Mouse (Mus musculus): ENCODE measurements around the gene Sec1. TPM values are rescaled to one million over a fixed set of nuclear protein-coding genes. Genes with fewer than 3 reads are reported as not detected.

The Sec1 gene
- 0.73 and 0.98 TPM in 2 replicates for polyA plus RNA-seq (2012; rRNA removed)

GRCm38 (mm10) chr7:45693921-45694591, at the start of gene Sec1:
TSS of gene Sec1 (minus strand) at chr7:45694402.

GRCm38 (mm10) chr7:45725713-45726112, 31.5 kb upstream of the Sec1 start, which contains the start of gene Spaca4:
TSS of gene Spaca4 (minus strand) at chr7:45725813.

GRCm38 (mm10) chr7:45720413-45721233, 26.4 kb upstream of the Sec1 start, which contains the start of gene Fam83e:
TSS of gene Fam83e (plus strand) at chr7:45721212.

GRCm38 (mm10) chr7:45717918-45718297, 23.7 kb upstream of the Sec1 start, which contains the start of gene Sphk2:
TSS of gene Sphk2 (minus strand) at chr7:45718002.

GRCm38 (mm10) chr7:45715090-45715708, 21.0 kb upstream of the Sec1 start, which contains the start of gene Rpl18:
TSS of gene Rpl18 (plus strand) at chr7:45715457.

GRCm38 (mm10) chr7:45704730-45705442, 10.7 kb upstream of the Sec1 start, which contains the start of gene Dbp:
TSS of gene Dbp (plus strand) at chr7:45705088.

GRCm38 (mm10) chr7:45699523-45700141, 5.4 kb upstream of the Sec1 start, which contains the start of gene Car11:
TSS of gene Car11 (plus strand) at chr7:45699843.

GRCm38 (mm10) chr7:45683396-45684050, 10.7 kb downstream of the Sec1 start, which contains the start of gene Ntn5:
TSS of gene Ntn5 (plus strand) at chr7:45684022.

GRCm38 (mm10) chr7:45666161-45666560, 28.0 kb downstream of the Sec1 start, which contains the start of gene Fut2:
TSS of gene Fut2 (minus strand) at chr7:45666394.

GRCm38 (mm10) chr7:45639561-45640027, 54.6 kb downstream of the Sec1 start, which contains the start of gene Mamstr:
TSS of gene Mamstr (plus strand) at chr7:45639977.

Other genes with a start within 250 kb of the Sec1 start
- gene Ftl1, start 234.5 kb downstream of the Sec1 start, polyA plus RNA-seq (2012; rRNA removed), result 3,494 and 4,463 TPM in 2 replicates
- gene Bax, start 227.5 kb downstream of the Sec1 start, polyA plus RNA-seq (2012; rRNA removed), result 193 and 194 TPM in 2 replicates
- gene Tulp2, start 212.5 kb downstream of the Sec1 start, polyA plus RNA-seq (2012; rRNA removed), result 33.8 and 34.3 TPM in 2 replicates
- not detected in 2 replicates for gene Gm45808, start 207.6 kb downstream of the Sec1 start, polyA plus RNA-seq (2012; rRNA removed)
- gene Dhdh, start 205.6 kb downstream of the Sec1 start, polyA plus RNA-seq (2012; rRNA removed), result 5.4 and 8.6 TPM in 2 replicates
- 409 and 461 TPM in 2 replicates for gene Nucb1, start 184.0 kb downstream of the Sec1 start, polyA plus RNA-seq (2012; rRNA removed)
- gene Ppp1r15a, start 168.1 kb downstream of the Sec1 start, polyA plus RNA-seq (2012; rRNA removed), result 57.1 and 60.9 TPM in 2 replicates
- 29.4 and 35.1 TPM in 2 replicates for gene Plekha4, start 168.1 kb downstream of the Sec1 start, polyA plus RNA-seq (2012; rRNA removed)
- 1.4 and 3.4 TPM in 2 replicates for gene Hsd17b14, start 139.5 kb downstream of the Sec1 start, polyA plus RNA-seq (2012; rRNA removed)
- gene Bcat2, start 124.2 kb downstream of the Sec1 start, polyA plus RNA-seq (2012; rRNA removed), result 129 and 164 TPM in 2 replicates
- gene Fgf21, start 78.9 kb downstream of the Sec1 start, polyA plus RNA-seq (2012; rRNA removed), result 0.21 and 0.23 TPM in 2 replicates
- gene Fut1, start 77.1 kb downstream of the Sec1 start, polyA plus RNA-seq (2012; rRNA removed), result 0.13 and 0.14 TPM in 2 replicates
- gene Izumo1, start 72.6 kb downstream of the Sec1 start, polyA plus RNA-seq (2012; rRNA removed), result 0.38 and 0.40 TPM in 2 replicates
- 34.6 and 43.6 TPM in 2 replicates for gene Rasip1, start 66.9 kb downstream of the Sec1 start, polyA plus RNA-seq (2012; rRNA removed)
- gene Mamstr, start 54.4 kb downstream of the Sec1 start, polyA plus RNA-seq (2012; rRNA removed), result 9.0 and 9.6 TPM in 2 replicates
- 8.6 and 9.1 TPM in 2 replicates for gene Fut2, start 28.0 kb downstream of the Sec1 start, polyA plus RNA-seq (2012; rRNA removed)
- gene Ntn5, start 10.4 kb downstream of the Sec1 start, polyA plus RNA-seq (2012; rRNA removed), result 1.6 and 2.1 TPM in 2 replicates
- 18.0 and 20.0 TPM in 2 replicates for gene Car11, start 5.4 kb upstream of the Sec1 start, polyA plus RNA-seq (2012; rRNA removed)
- 92.6 and 115 TPM in 2 replicates for gene Dbp, start 10.7 kb upstream of the Sec1 start, polyA plus RNA-seq (2012; rRNA removed)
- gene Rpl18, start 21.1 kb upstream of the Sec1 start, polyA plus RNA-seq (2012; rRNA removed), result 1,751 and 1,782 TPM in 2 replicates
- gene Sphk2, start 23.6 kb upstream of the Sec1 start, polyA plus RNA-seq (2012; rRNA removed), result 88.6 and 89.2 TPM in 2 replicates
- gene Fam83e, start 26.8 kb upstream of the Sec1 start, polyA plus RNA-seq (2012; rRNA removed), result 1.4 and 2.3 TPM in 2 replicates
- not detected in 2 replicates for gene Spaca4, start 31.4 kb upstream of the Sec1 start, polyA plus RNA-seq (2012; rRNA removed)
- 14.7 and 15.5 TPM in 2 replicates for gene Lmtk3, start 89.3 kb upstream of the Sec1 start, polyA plus RNA-seq (2012; rRNA removed)
- 1.00 and 1.4 TPM in 2 replicates for gene Sult2b1, start 90.3 kb upstream of the Sec1 start, polyA plus RNA-seq (2012; rRNA removed)
- gene Cyth2, start 120.2 kb upstream of the Sec1 start, polyA plus RNA-seq (2012; rRNA removed), result 53.4 and 103 TPM in 2 replicates
- gene Kcnj14, start 130.4 kb upstream of the Sec1 start, polyA plus RNA-seq (2012; rRNA removed), result 0.96 and 1.2 TPM in 2 replicates
- 38.0 and 40.6 TPM in 2 replicates for gene Grwd1, start 136.5 kb upstream of the Sec1 start, polyA plus RNA-seq (2012; rRNA removed)
- gene Kdelr1, start 178.4 kb upstream of the Sec1 start, polyA plus RNA-seq (2012; rRNA removed), result 330 and 392 TPM in 2 replicates
- gene Grin2d, start 184.0 kb upstream of the Sec1 start, polyA plus RNA-seq (2012; rRNA removed), result 4.1 and 7.2 TPM in 2 replicates
- 0.87 and 1.5 TPM in 2 replicates for gene Syngr4, start 202.3 kb upstream of the Sec1 start, polyA plus RNA-seq (2012; rRNA removed)
- 50.4 and 51.3 TPM in 2 replicates for gene Tmem143, start 202.5 kb upstream of the Sec1 start, polyA plus RNA-seq (2012; rRNA removed)
- gene Emp3, start 227.0 kb upstream of the Sec1 start, polyA plus RNA-seq (2012; rRNA removed), result 491 and 520 TPM in 2 replicates
- 19.9 and 20.0 TPM in 2 replicates for gene Ccdc114, start 229.7 kb upstream of the Sec1 start, polyA plus RNA-seq (2012; rRNA removed)

All from ovary, adult 2 months (tissue).